Mouse (Mus musculus): ENCODE measurements around the gene Gm10031. TPM values are rescaled to one million over a fixed set of nuclear protein-coding genes. Genes with fewer than 3 reads are reported as not detected.
"Not testable (repeated sequence)": the region's sequence is repeated elsewhere in the genome, so short reads cannot be mapped to it uniquely, and the experiment has no call there.

The Gm10031 gene
- 19.4 and 20.3 TPM in 2 replicates for total RNA-seq (2012; rRNA removed)

DNA sequence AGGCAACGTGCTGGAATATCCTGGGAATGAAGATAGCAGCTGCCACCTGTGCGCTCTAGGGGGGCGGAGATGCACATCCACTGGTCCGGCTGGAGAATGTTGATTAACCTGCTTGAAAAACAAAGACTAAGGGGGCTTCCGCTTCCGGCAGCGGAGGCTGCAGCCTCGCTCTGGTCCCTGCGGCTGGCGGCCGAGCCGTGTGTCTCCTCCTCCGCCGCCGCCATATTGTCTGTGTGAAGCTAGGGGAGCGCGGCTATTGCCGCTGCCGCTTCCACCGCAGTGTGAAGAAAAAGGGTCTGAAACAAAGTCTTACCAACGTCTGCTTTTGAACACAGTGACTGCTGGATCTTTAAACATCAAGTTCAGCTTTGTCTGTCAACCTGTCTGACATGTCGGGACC, at the start of gene Gm10031:
Gm10031 (plus strand) TSS at position 171 of the 400 bp plus-strand sequence.
- H3K36me3 ChIP-seq (ENCODE audit: control insufficient read depth, insufficient read depth, low read length, poor library complexity, severe bottlenecking); H3K9ac ChIP-seq (ENCODE audit: insufficient read depth, low read depth, low read length, poor library complexity, severe bottlenecking); H3K9me3 ChIP-seq (ENCODE audit: control insufficient read depth, insufficient read depth, low read depth, low read length); H3K4me1 ChIP-seq (ENCODE audit: control insufficient read depth in 2 of 2, insufficient read depth in 2 of 2, low read length in 2 of 2, poor library complexity in 1 of 2); H3K4me3 ChIP-seq (ENCODE audit: insufficient read depth in 1 of 2, low read depth in 1 of 2, low read length in 2 of 2, poor library complexity in 1 of 2, severe bottlenecking in 1 of 2); DNase-seq (ENCODE audit: low read depth, low spot score); H3K27ac ChIP-seq (ENCODE audit: insufficient read depth, low read depth, low read length, poor library complexity, severe bottlenecking); in situ Hi-C loops (cut with MboI; ENCODE audit: low sequenced_read_pairs in 2 of 2, unreplicated experiment in 2 of 2): not testable (repeated sequence)

DNA sequence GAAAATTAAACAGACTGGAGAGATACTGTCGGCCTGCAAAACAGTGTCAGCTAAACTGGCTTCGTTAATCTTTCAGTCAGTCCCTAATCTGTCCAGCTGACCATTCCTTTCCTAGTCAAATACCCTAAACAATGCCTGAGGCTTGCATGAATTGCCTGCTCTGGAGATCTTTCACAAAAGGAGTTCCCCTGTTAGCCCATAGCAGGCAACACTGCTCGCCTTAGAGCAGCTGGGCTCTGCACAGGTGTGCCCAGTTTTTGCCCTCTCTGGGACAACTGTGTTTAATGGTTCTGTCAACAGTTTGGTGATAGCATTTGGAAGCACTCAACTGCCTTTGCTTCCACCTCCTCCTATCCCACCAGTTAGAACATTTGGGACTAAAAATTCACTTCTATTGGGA, 49.0 kb upstream of the Gm10031 start:
- in situ Hi-C loops (cut with MboI; ENCODE audit: low sequenced_read_pairs in 2 of 2, unreplicated experiment in 2 of 2) = no loop called here
- no peak for DNase-seq (ENCODE audit: low read depth, low spot score)
- H3K9me3 ChIP-seq (ENCODE audit: control insufficient read depth, insufficient read depth, low read depth, low read length) = no peaks in the 10 kb centered on the region
- H3K9ac ChIP-seq (ENCODE audit: insufficient read depth, low read depth, low read length, poor library complexity, severe bottlenecking) = no peak overlapping the region
- H3K4me1 ChIP-seq (ENCODE audit: control insufficient read depth in 2 of 2, insufficient read depth in 2 of 2, low read length in 2 of 2, poor library complexity in 1 of 2) = peaks cover 0 to 3% of the 10 kb centered on the region in 2 experiments; a peak in 1 of 4 replicates
- no peak overlapping the region for H3K27ac ChIP-seq (ENCODE audit: insufficient read depth, low read depth, low read length, poor library complexity, severe bottlenecking)
- H3K4me3 ChIP-seq (ENCODE audit: insufficient read depth in 1 of 2, low read depth in 1 of 2, low read length in 2 of 2, poor library complexity in 1 of 2, severe bottlenecking in 1 of 2) = no peak overlapping the region
- TF ChIP-seq HCFC1 (IDR thresholded peaks at IDR 0.05; ENCODE audit: borderline replicate concordance, insufficient read depth, low read length) (no peak), CHD2 (IDR thresholded peaks at IDR 0.05; ENCODE audit: low read depth, low read length) (no peak), ZC3H11A (IDR thresholded peaks at IDR 0.05; ENCODE audit: borderline replicate concordance, low read depth, low read length) (no peak), ZNF384 (IDR thresholded peaks at IDR 0.05; ENCODE audit: low read depth, low read length) (no peak), MAFK (IDR thresholded peaks at IDR 0.05; ENCODE audit: insufficient read depth, low read depth, low read length) (no peak)
- no peaks in the 10 kb centered on the region for H3K36me3 ChIP-seq (ENCODE audit: control insufficient read depth, insufficient read depth, low read length, poor library complexity, severe bottlenecking)

DNA sequence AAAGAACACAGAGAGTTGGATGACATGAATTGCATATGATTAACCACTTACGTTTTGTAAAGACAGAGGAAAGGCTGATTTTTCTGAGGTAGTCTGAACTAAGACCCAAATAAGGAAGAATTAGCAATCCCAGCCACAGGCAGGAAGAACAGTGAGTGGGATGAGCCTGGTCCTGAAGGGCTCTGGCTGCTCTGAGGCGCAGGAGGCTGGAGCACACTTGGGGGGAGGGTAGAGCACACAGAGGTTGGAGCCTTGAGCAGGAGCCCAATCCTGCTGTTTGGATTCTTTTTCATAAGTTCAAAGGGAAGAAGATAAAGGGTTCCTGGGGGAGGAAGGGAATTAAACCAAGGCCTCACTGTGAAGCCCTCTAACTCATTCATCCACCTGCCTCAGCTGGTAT, 47.8 kb upstream of the Gm10031 start:
- no peak for DNase-seq (ENCODE audit: low read depth, low spot score)
- no peak overlapping the region for H3K4me3 ChIP-seq (ENCODE audit: insufficient read depth in 1 of 2, low read depth in 1 of 2, low read length in 2 of 2, poor library complexity in 1 of 2, severe bottlenecking in 1 of 2)
- TF ChIP-seq HCFC1 (IDR thresholded peaks at IDR 0.05; ENCODE audit: borderline replicate concordance, insufficient read depth, low read length) (no peak), CHD2 (IDR thresholded peaks at IDR 0.05; ENCODE audit: low read depth, low read length) (no peak), ZNF384 (IDR thresholded peaks at IDR 0.05; ENCODE audit: low read depth, low read length) (no peak), MAFK (IDR thresholded peaks at IDR 0.05; ENCODE audit: insufficient read depth, low read depth, low read length) (no peak), ZC3H11A (IDR thresholded peaks at IDR 0.05; ENCODE audit: borderline replicate concordance, low read depth, low read length) (no peak)
- H3K36me3 ChIP-seq (ENCODE audit: control insufficient read depth, insufficient read depth, low read length, poor library complexity, severe bottlenecking) = no peaks in the 10 kb centered on the region
- no peaks in the 10 kb centered on the region for H3K9me3 ChIP-seq (ENCODE audit: control insufficient read depth, insufficient read depth, low read depth, low read length)
- H3K9ac ChIP-seq (ENCODE audit: insufficient read depth, low read depth, low read length, poor library complexity, severe bottlenecking) = no peak overlapping the region
- H3K4me1 ChIP-seq (ENCODE audit: control insufficient read depth in 2 of 2, insufficient read depth in 2 of 2, low read length in 2 of 2, poor library complexity in 1 of 2) = peaks cover 0 to 3% of the 10 kb centered on the region in 2 experiments; a peak in 1 of 4 replicates
- in situ Hi-C loops (cut with MboI; ENCODE audit: low sequenced_read_pairs in 2 of 2, unreplicated experiment in 2 of 2) = no loop called here
- no peak overlapping the region for H3K27ac ChIP-seq (ENCODE audit: insufficient read depth, low read depth, low read length, poor library complexity, severe bottlenecking)

DNA sequence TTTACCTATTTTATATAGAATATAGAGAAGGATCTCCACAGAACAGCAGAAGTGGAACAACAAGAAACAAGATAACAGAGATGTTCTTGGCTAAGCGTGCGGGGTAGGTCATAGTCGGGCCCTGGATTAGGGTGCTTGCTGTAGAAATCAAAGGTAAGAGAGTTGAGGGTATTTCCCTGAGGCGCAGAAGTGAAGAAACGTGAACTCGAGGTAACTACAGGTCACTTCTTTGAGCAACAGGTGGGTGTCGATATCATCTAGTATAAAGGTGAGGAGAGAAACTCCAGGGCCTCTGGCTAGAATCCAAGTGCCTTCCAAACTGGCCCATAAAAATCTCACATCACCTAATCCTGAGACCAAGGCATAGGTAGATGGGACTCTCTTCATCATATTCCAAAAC, 47.3 kb upstream of the Gm10031 start:
- H3K27ac ChIP-seq (ENCODE audit: insufficient read depth, low read depth, low read length, poor library complexity, severe bottlenecking) = no peak overlapping the region
- no peaks in the 10 kb centered on the region for H3K36me3 ChIP-seq (ENCODE audit: control insufficient read depth, insufficient read depth, low read length, poor library complexity, severe bottlenecking)
- DNase-seq (ENCODE audit: low read depth, low spot score) = no peak
- in situ Hi-C loops (cut with MboI; ENCODE audit: low sequenced_read_pairs in 2 of 2, unreplicated experiment in 2 of 2) = no loop called here
- peaks cover 0 to 3% of the 10 kb centered on the region in 2 experiments; a peak in 1 of 4 replicates for H3K4me1 ChIP-seq (ENCODE audit: control insufficient read depth in 2 of 2, insufficient read depth in 2 of 2, low read length in 2 of 2, poor library complexity in 1 of 2)
- H3K9me3 ChIP-seq (ENCODE audit: control insufficient read depth, insufficient read depth, low read depth, low read length) = no peaks in the 10 kb centered on the region
- no peak overlapping the region for H3K4me3 ChIP-seq (ENCODE audit: insufficient read depth in 1 of 2, low read depth in 1 of 2, low read length in 2 of 2, poor library complexity in 1 of 2, severe bottlenecking in 1 of 2)
- no peak overlapping the region for H3K9ac ChIP-seq (ENCODE audit: insufficient read depth, low read depth, low read length, poor library complexity, severe bottlenecking)
- TF ChIP-seq CHD2 (IDR thresholded peaks at IDR 0.05; ENCODE audit: low read depth, low read length) = no peak
- no peak for TF ChIP-seq ZC3H11A (IDR thresholded peaks at IDR 0.05; ENCODE audit: borderline replicate concordance, low read depth, low read length)
- TF ChIP-seq ZNF384 (IDR thresholded peaks at IDR 0.05; ENCODE audit: low read depth, low read length) = no peak
- no peak for TF ChIP-seq HCFC1 (IDR thresholded peaks at IDR 0.05; ENCODE audit: borderline replicate concordance, insufficient read depth, low read length)
- no peak for TF ChIP-seq MAFK (IDR thresholded peaks at IDR 0.05; ENCODE audit: insufficient read depth, low read depth, low read length)

DNA sequence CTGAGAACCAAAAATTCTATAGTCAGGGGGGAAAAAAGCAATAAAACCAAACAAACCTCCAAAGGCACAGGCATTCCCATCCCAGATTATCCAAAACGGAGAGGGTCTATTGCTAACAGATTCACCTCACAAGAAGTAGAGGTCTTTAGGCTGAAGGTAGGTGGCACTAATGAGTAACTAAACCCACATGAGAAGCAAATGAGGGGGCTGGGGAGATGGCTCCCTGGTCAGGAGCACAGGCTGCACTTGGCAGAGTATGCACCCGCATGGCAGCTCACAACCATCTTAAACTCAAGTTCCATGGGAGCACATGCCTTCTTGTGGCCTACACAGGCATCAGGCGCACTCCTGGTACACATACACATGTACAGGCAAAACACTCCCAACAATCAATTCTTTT, 42.0 kb upstream of the Gm10031 start:
- no peaks in the 10 kb centered on the region for H3K36me3 ChIP-seq (ENCODE audit: control insufficient read depth, insufficient read depth, low read length, poor library complexity, severe bottlenecking)
- TF ChIP-seq ZC3H11A (IDR thresholded peaks at IDR 0.05; ENCODE audit: borderline replicate concordance, low read depth, low read length) (no peak), HCFC1 (IDR thresholded peaks at IDR 0.05; ENCODE audit: borderline replicate concordance, insufficient read depth, low read length) (no peak), CHD2 (IDR thresholded peaks at IDR 0.05; ENCODE audit: low read depth, low read length) (no peak), MAFK (IDR thresholded peaks at IDR 0.05; ENCODE audit: insufficient read depth, low read depth, low read length) (no peak), ZNF384 (IDR thresholded peaks at IDR 0.05; ENCODE audit: low read depth, low read length) (no peak)

More for the DNA sequence above, 42.0 kb upstream of the Gm10031 start:
- Histone ChIP-seq H3K27ac (ENCODE audit: insufficient read depth, low read depth, low read length, poor library complexity, severe bottlenecking) (no peak overlapping the region), H3K4me3 (ENCODE audit: insufficient read depth in 1 of 2, low read depth in 1 of 2, low read length in 2 of 2, poor library complexity in 1 of 2, severe bottlenecking in 1 of 2) (no peak overlapping the region), H3K9me3 (ENCODE audit: control insufficient read depth, insufficient read depth, low read depth, low read length) (no peaks in the 10 kb centered on the region), H3K9ac (ENCODE audit: insufficient read depth, low read depth, low read length, poor library complexity, severe bottlenecking) (no peak overlapping the region), H3K4me1 (ENCODE audit: control insufficient read depth in 2 of 2, insufficient read depth in 2 of 2, low read length in 2 of 2, poor library complexity in 1 of 2) (peaks cover 0 to 2% of the 10 kb centered on the region in 2 experiments; a peak in 1 of 4 replicates)
- DNase-seq (ENCODE audit: low read depth, low spot score) = no peak
- in situ Hi-C loops (cut with MboI; ENCODE audit: low sequenced_read_pairs in 2 of 2, unreplicated experiment in 2 of 2) = no loop called here

All from ES-E14 (cell line).